Mouse (Mus musculus): ENCODE results near the gene BC003965. TPM values are rescaled to one million over a fixed set of nuclear protein-coding genes. Genes with fewer than 3 reads are reported as not detected.

Gene BC003965
- 10 to 100 TPM; 20.4 to 22.0 TPM for total RNA-seq (2021)
- long read RNA-seq, experiment 1, transcript BC003965-202 (1 exons, 3,109 nt), result minor isoform, 7 of 27 reads
- long read RNA-seq, experiment 1, transcript BC003965-201 (2 exons, 3,030 nt), result major isoform, 18 of 27 reads
- long read RNA-seq, experiment 1, partial matches to known transcripts, result 0 of 27 reads
- long read RNA-seq, experiment 1, other reads (novel, unspliced or antisense), result 2 of 27 reads
- long read RNA-seq, experiment 2, transcript BC003965-202 (1 exons, 3,109 nt), result minor isoform, 13 of 45 reads
- long read RNA-seq, experiment 2, transcript BC003965-201 (2 exons, 3,030 nt), result major isoform, 31 of 45 reads
- long read RNA-seq, experiment 2, partial matches to known transcripts, result 0 of 45 reads
- long read RNA-seq, experiment 2, other reads (novel, unspliced or antisense), result 1 of 45 reads

GRCm38 (mm10) chr17:25184129-25184691, at the start of gene BC003965:
Gene BC003965 (plus strand): TSS chr17:25184554.
- Histone ChIP-seq H3K4me3 (peak within 1 kb of the TSS; percentile 92), H3K27ac (peak within 1 kb of the TSS; percentile 97)
- peak; percentile 98 to 100 for DNase-seq (ENCODE audit: low spot score in 2 of 2)
- no peak for TF ChIP-seq CTCF (conservative IDR thresholded peaks at IDR 0.05)

- TF ChIP-seq CTCF (conservative IDR thresholded peaks at IDR 0.05), result no peak
- H3K27ac ChIP-seq, result no peak overlapping the region
- no peak for DNase-seq (ENCODE audit: low spot score in 2 of 2)
- no peak overlapping the region for H3K4me3 ChIP-seq
These were observed 48.7 kb upstream of the BC003965 start for GRCm38 (mm10) chr17:25135622-25136021.

- Histone ChIP-seq H3K4me3 (no peak overlapping the region), H3K27ac (no peak overlapping the region)
- DNase-seq (ENCODE audit: low spot score in 2 of 2), result no peak
- TF ChIP-seq CTCF (conservative IDR thresholded peaks at IDR 0.05), result no peak
These were observed 45.6 kb upstream of the BC003965 start for GRCm38 (mm10) chr17:25138803-25139202.

GRCm38 (mm10) chr17:25139960-25140359, 44.4 kb upstream of the BC003965 start:
- Histone ChIP-seq H3K27ac (no peak overlapping the region), H3K4me3 (no peak overlapping the region)
- DNase-seq (ENCODE audit: low spot score in 2 of 2), result no peak
- TF ChIP-seq CTCF (conservative IDR thresholded peaks at IDR 0.05), result peak; percentile 70

GRCm38 (mm10) chr17:25162161-25162560, 22.2 kb upstream of the BC003965 start, which contains the start of gene Ccdc154:
Gene Ccdc154 (plus strand): TSS chr17:25162461.
- no peak for TF ChIP-seq CTCF (conservative IDR thresholded peaks at IDR 0.05)
- no peak for DNase-seq (ENCODE audit: low spot score in 2 of 2)
- no peak within 1 kb of the TSS for H3K4me3 ChIP-seq

GRCm38 (mm10) chr17:25163387-25163786, 21.0 kb upstream of the BC003965 start:
- TF ChIP-seq CTCF (conservative IDR thresholded peaks at IDR 0.05), result no peak
- no peak overlapping the region for H3K27ac ChIP-seq
- DNase-seq (ENCODE audit: low spot score in 2 of 2), result no peak
- no peak overlapping the region for H3K4me3 ChIP-seq

More at GRCm38 (mm10) chr17:25162161-25162560, 22.2 kb upstream of the BC003965 start, which contains the start of gene Ccdc154:
- H3K27ac ChIP-seq, result no peak within 1 kb of the TSS

- Histone ChIP-seq H3K27ac (no peak overlapping the region), H3K4me3 (no peak overlapping the region)
- no peak for DNase-seq (ENCODE audit: low spot score in 2 of 2)
- no peak for TF ChIP-seq CTCF (conservative IDR thresholded peaks at IDR 0.05)
These were observed 19.6 kb upstream of the BC003965 start for GRCm38 (mm10) chr17:25164770-25165169.

- H3K27ac ChIP-seq, result no peak overlapping the region
- no peak for TF ChIP-seq CTCF (conservative IDR thresholded peaks at IDR 0.05)
- H3K4me3 ChIP-seq, result no peak overlapping the region
- DNase-seq (ENCODE audit: low spot score in 2 of 2), result no peak
These were observed 18.2 kb upstream of the BC003965 start for GRCm38 (mm10) chr17:25165970-25166671.

- Histone ChIP-seq H3K27ac (no peak overlapping the region), H3K4me3 (no peak overlapping the region)
- no peak for DNase-seq (ENCODE audit: low spot score in 2 of 2)
- no peak for TF ChIP-seq CTCF (conservative IDR thresholded peaks at IDR 0.05)
These were observed 14.6 kb upstream of the BC003965 start for GRCm38 (mm10) chr17:25169706-25170105.

GRCm38 (mm10) chr17:25172558-25172957, 11.8 kb upstream of the BC003965 start:
- no peak overlapping the region for H3K27ac ChIP-seq
- DNase-seq (ENCODE audit: low spot score in 2 of 2), result no peak
- TF ChIP-seq CTCF (conservative IDR thresholded peaks at IDR 0.05), result no peak
- no peak overlapping the region for H3K4me3 ChIP-seq

- no peak within 1 kb of the TSS for H3K4me3 ChIP-seq
- no peak for TF ChIP-seq CTCF (conservative IDR thresholded peaks at IDR 0.05)
- no peak for DNase-seq (ENCODE audit: low spot score in 2 of 2)
- no peak within 1 kb of the TSS for H3K27ac ChIP-seq
These were observed 8.9 kb upstream of the BC003965 start, which contains the start of gene Gm38655 for GRCm38 (mm10) chr17:25175411-25175810. Gene Gm38655 (minus strand): TSS chr17:25175471.

- H3K4me3 ChIP-seq, result no peak overlapping the region
- DNase-seq (ENCODE audit: low spot score in 2 of 2), result no peak
- H3K27ac ChIP-seq, result no peak overlapping the region
- peak; percentile 47 for TF ChIP-seq CTCF (conservative IDR thresholded peaks at IDR 0.05)
These were observed 1.1 kb upstream of the BC003965 start for GRCm38 (mm10) chr17:25183232-25183631.

- TF ChIP-seq CTCF (conservative IDR thresholded peaks at IDR 0.05), result no peak
- Histone ChIP-seq H3K4me3 (peak overlapping the region; percentile 92), H3K27ac (peak overlapping the region; percentile 97)
- no peak for DNase-seq (ENCODE audit: low spot score in 2 of 2)
These were observed 607 bp downstream of the BC003965 start for GRCm38 (mm10) chr17:25184961-25185360.

Measured in layer of hippocampus, adult 2 months (tissue).